Mouse (Mus musculus): ENCODE data around the gene Cd22. TPM values are rescaled to one million over a fixed set of nuclear protein-coding genes. Genes with fewer than 3 reads are reported as not detected.

Gene Cd22
- polyA plus RNA-seq (2014; fragmentation: Illumina TruSeq; extraction: RNeasy Lipid Tissue Mini Kit (QIAGEN cat#74804); ENCODE audit: low read depth, low replicate concordance) = 0.76 TPM

GRCm38 (mm10) chr7:30880176-30880575, at the start of gene Cd22:
TSS of gene Cd22 (minus strand) at chr7:30880342.

GRCm38 (mm10) chr7:30924581-30924980, 44.4 kb upstream of the Cd22 start, which contains the start of gene Hamp2:
TSS of gene Hamp2 (minus strand) at chr7:30924681.

GRCm38 (mm10) chr7:30914732-30915131, 34.6 kb upstream of the Cd22 start, which contains the start of gene Mag:
TSS of gene Mag (minus strand) at chr7:30914873.

GRCm38 (mm10) chr7:30861464-30861863, 18.7 kb downstream of the Cd22 start, which contains the start of gene Ffar1:
TSS of gene Ffar1 (minus strand) at chr7:30861564.

GRCm38 (mm10) chr7:30856078-30856477, 24.1 kb downstream of the Cd22 start, which contains the start of gene Ffar3:
TSS of gene Ffar3 (minus strand) at chr7:30856178.

GRCm38 (mm10) chr7:30823675-30824074, 56.5 kb downstream of the Cd22 start, which contains the start of gene Ffar2:
TSS of gene Ffar2 (minus strand) at chr7:30823775.

Other genes with a start within 250 kb of the Cd22 start
- gene Etv2, start 244.5 kb downstream of the Cd22 start, polyA plus RNA-seq (2014; fragmentation: Illumina TruSeq; extraction: RNeasy Lipid Tissue Mini Kit (QIAGEN cat#74804); ENCODE audit: low read depth, low replicate concordance) = not detected
- 37.8 TPM for gene Rbm42, start 230.0 kb downstream of the Cd22 start, polyA plus RNA-seq (2014; fragmentation: Illumina TruSeq; extraction: RNeasy Lipid Tissue Mini Kit (QIAGEN cat#74804); ENCODE audit: low read depth, low replicate concordance)
- 7.5 TPM for gene Haus5, start 215.3 kb downstream of the Cd22 start, polyA plus RNA-seq (2014; fragmentation: Illumina TruSeq; extraction: RNeasy Lipid Tissue Mini Kit (QIAGEN cat#74804); ENCODE audit: low read depth, low replicate concordance)
- not detected for gene Pmis2, start 208.7 kb downstream of the Cd22 start, polyA plus RNA-seq (2014; fragmentation: Illumina TruSeq; extraction: RNeasy Lipid Tissue Mini Kit (QIAGEN cat#74804); ENCODE audit: low read depth, low replicate concordance)
- gene 2200002J24Rik, start 181.4 kb downstream of the Cd22 start, polyA plus RNA-seq (2014; fragmentation: Illumina TruSeq; extraction: RNeasy Lipid Tissue Mini Kit (QIAGEN cat#74804); ENCODE audit: low read depth, low replicate concordance) = not detected
- not detected for gene Atp4a, start 168.1 kb downstream of the Cd22 start, polyA plus RNA-seq (2014; fragmentation: Illumina TruSeq; extraction: RNeasy Lipid Tissue Mini Kit (QIAGEN cat#74804); ENCODE audit: low read depth, low replicate concordance)
- gene Tmem147, start 150.8 kb downstream of the Cd22 start, polyA plus RNA-seq (2014; fragmentation: Illumina TruSeq; extraction: RNeasy Lipid Tissue Mini Kit (QIAGEN cat#74804); ENCODE audit: low read depth, low replicate concordance) = 168 TPM
- not detected for gene Gapdhs, start 136.7 kb downstream of the Cd22 start, polyA plus RNA-seq (2014; fragmentation: Illumina TruSeq; extraction: RNeasy Lipid Tissue Mini Kit (QIAGEN cat#74804); ENCODE audit: low read depth, low replicate concordance)
- 3.5 TPM for gene Sbsn, start 128.9 kb downstream of the Cd22 start, polyA plus RNA-seq (2014; fragmentation: Illumina TruSeq; extraction: RNeasy Lipid Tissue Mini Kit (QIAGEN cat#74804); ENCODE audit: low read depth, low replicate concordance)
- 3.5 TPM for gene Dmkn, start 116.6 kb downstream of the Cd22 start, polyA plus RNA-seq (2014; fragmentation: Illumina TruSeq; extraction: RNeasy Lipid Tissue Mini Kit (QIAGEN cat#74804); ENCODE audit: low read depth, low replicate concordance)
- gene Krtdap, start 92.4 kb downstream of the Cd22 start, polyA plus RNA-seq (2014; fragmentation: Illumina TruSeq; extraction: RNeasy Lipid Tissue Mini Kit (QIAGEN cat#74804); ENCODE audit: low read depth, low replicate concordance) = not detected
- gene Ffar2, start 56.6 kb downstream of the Cd22 start, polyA plus RNA-seq (2014; fragmentation: Illumina TruSeq; extraction: RNeasy Lipid Tissue Mini Kit (QIAGEN cat#74804); ENCODE audit: low read depth, low replicate concordance) = not detected
- not detected for gene Ffar3, start 24.2 kb downstream of the Cd22 start, polyA plus RNA-seq (2014; fragmentation: Illumina TruSeq; extraction: RNeasy Lipid Tissue Mini Kit (QIAGEN cat#74804); ENCODE audit: low read depth, low replicate concordance)
- gene Ffar1, start 18.8 kb downstream of the Cd22 start, polyA plus RNA-seq (2014; fragmentation: Illumina TruSeq; extraction: RNeasy Lipid Tissue Mini Kit (QIAGEN cat#74804); ENCODE audit: low read depth, low replicate concordance) = not detected
- 0.18 TPM for gene Mag, start 34.5 kb upstream of the Cd22 start, polyA plus RNA-seq (2014; fragmentation: Illumina TruSeq; extraction: RNeasy Lipid Tissue Mini Kit (QIAGEN cat#74804); ENCODE audit: low read depth, low replicate concordance)
- 6.3 TPM for gene Hamp2, start 44.3 kb upstream of the Cd22 start, polyA plus RNA-seq (2014; fragmentation: Illumina TruSeq; extraction: RNeasy Lipid Tissue Mini Kit (QIAGEN cat#74804); ENCODE audit: low read depth, low replicate concordance)
- gene Hamp, start 63.7 kb upstream of the Cd22 start, polyA plus RNA-seq (2014; fragmentation: Illumina TruSeq; extraction: RNeasy Lipid Tissue Mini Kit (QIAGEN cat#74804); ENCODE audit: low read depth, low replicate concordance) = 44.7 TPM
- gene Usf2, start 76.5 kb upstream of the Cd22 start, polyA plus RNA-seq (2014; fragmentation: Illumina TruSeq; extraction: RNeasy Lipid Tissue Mini Kit (QIAGEN cat#74804); ENCODE audit: low read depth, low replicate concordance) = 166 TPM
- 3.3 TPM for gene Lsr, start 93.1 kb upstream of the Cd22 start, polyA plus RNA-seq (2014; fragmentation: Illumina TruSeq; extraction: RNeasy Lipid Tissue Mini Kit (QIAGEN cat#74804); ENCODE audit: low read depth, low replicate concordance)
- not detected for gene Fam187b, start 93.4 kb upstream of the Cd22 start, polyA plus RNA-seq (2014; fragmentation: Illumina TruSeq; extraction: RNeasy Lipid Tissue Mini Kit (QIAGEN cat#74804); ENCODE audit: low read depth, low replicate concordance)
- gene Fxyd5, start 162.1 kb upstream of the Cd22 start, polyA plus RNA-seq (2014; fragmentation: Illumina TruSeq; extraction: RNeasy Lipid Tissue Mini Kit (QIAGEN cat#74804); ENCODE audit: low read depth, low replicate concordance) = 43.3 TPM
- 2.0 TPM for gene Fxyd7, start 171.1 kb upstream of the Cd22 start, polyA plus RNA-seq (2014; fragmentation: Illumina TruSeq; extraction: RNeasy Lipid Tissue Mini Kit (QIAGEN cat#74804); ENCODE audit: low read depth, low replicate concordance)
- gene Fxyd1, start 176.9 kb upstream of the Cd22 start, polyA plus RNA-seq (2014; fragmentation: Illumina TruSeq; extraction: RNeasy Lipid Tissue Mini Kit (QIAGEN cat#74804); ENCODE audit: low read depth, low replicate concordance) = 1,227 TPM
- gene Lgi4, start 179.0 kb upstream of the Cd22 start, polyA plus RNA-seq (2014; fragmentation: Illumina TruSeq; extraction: RNeasy Lipid Tissue Mini Kit (QIAGEN cat#74804); ENCODE audit: low read depth, low replicate concordance) = 5.1 TPM
- gene Fxyd3, start 196.4 kb upstream of the Cd22 start, polyA plus RNA-seq (2014; fragmentation: Illumina TruSeq; extraction: RNeasy Lipid Tissue Mini Kit (QIAGEN cat#74804); ENCODE audit: low read depth, low replicate concordance) = 4.2 TPM
- gene Hpn, start 234.9 kb upstream of the Cd22 start, polyA plus RNA-seq (2014; fragmentation: Illumina TruSeq; extraction: RNeasy Lipid Tissue Mini Kit (QIAGEN cat#74804); ENCODE audit: low read depth, low replicate concordance) = 2.8 TPM
- 16.1 TPM for gene Scn1b, start 246.7 kb upstream of the Cd22 start, polyA plus RNA-seq (2014; fragmentation: Illumina TruSeq; extraction: RNeasy Lipid Tissue Mini Kit (QIAGEN cat#74804); ENCODE audit: low read depth, low replicate concordance)